Mouse (Mus musculus): ENCODE measurements around the gene Gjc3.
"Not testable (repeated sequence)": the region's sequence is repeated elsewhere in the genome, so short reads cannot be mapped to it uniquely, and the experiment has no call there.

Gene Gjc3

GRCm38 (mm10) chr5:137962945-137963344 lies at the start of gene Gjc3:
Gene Gjc3, minus strand, starts transcription at chr5:137963098.
- DNase-seq (ENCODE audit: low spot score in 2 of 2), result no peak

DNA sequence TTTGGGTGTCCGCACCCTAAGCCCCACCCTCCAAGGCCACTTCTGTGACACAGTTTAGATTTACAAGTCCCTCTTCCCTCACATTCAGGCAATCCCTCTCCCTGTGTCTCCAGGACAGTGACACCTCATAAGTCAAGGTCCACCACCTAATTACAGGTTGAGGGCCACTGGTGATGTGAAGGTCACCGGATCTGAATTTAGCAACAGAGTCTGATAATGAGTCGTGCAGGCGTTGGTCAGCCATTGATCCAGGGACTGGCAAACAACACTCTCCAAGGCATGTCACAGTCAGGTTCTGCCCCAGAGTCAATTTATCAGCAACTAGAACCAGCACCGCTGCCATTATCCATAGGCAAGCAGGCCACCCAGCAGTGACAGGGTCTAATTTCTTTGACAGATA lies 49.5 kb upstream of the Gjc3 start:
- no peak for DNase-seq (ENCODE audit: low spot score in 2 of 2)

GRCm38 (mm10) chr5:138009437-138009836 lies 46.5 kb upstream of the Gjc3 start:
- DNase-seq (ENCODE audit: low spot score in 2 of 2), result no peak

GRCm38 (mm10) chr5:137986351-137986750 lies 23.5 kb upstream of the Gjc3 start:
- DNase-seq (ENCODE audit: low spot score in 2 of 2), result no peak

GRCm38 (mm10) chr5:137981300-137981699 lies 18.4 kb upstream of the Gjc3 start, which contains the start of gene Azgp1:
Gene Azgp1, plus strand, starts transcription at chr5:137981520.
- no peak for DNase-seq (ENCODE audit: low spot score in 2 of 2)

DNA sequence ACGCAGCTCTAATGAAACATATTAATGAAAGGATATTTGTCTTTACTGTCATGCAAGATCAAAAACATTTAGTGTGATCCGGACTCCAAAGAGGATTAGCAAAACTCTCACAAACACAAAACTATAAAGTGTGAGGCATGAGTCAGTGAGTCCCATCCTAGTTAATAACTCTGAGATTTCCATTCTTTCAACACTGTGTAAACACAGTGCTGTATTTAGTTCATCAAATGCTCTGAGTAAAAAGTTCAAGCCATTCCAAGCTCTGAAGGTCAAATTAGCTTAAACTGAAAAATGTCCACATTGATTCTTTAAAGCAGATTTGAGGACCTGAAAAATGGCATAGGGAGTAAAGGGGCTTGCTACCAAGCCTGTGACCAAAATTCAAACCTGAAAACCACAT lies 16.2 kb upstream of the Gjc3 start:
- no peak for DNase-seq (ENCODE audit: low spot score in 2 of 2)

GRCm38 (mm10) chr5:137977291-137977690 lies 14.4 kb upstream of the Gjc3 start:
- no peak for DNase-seq (ENCODE audit: low spot score in 2 of 2)

DNA sequence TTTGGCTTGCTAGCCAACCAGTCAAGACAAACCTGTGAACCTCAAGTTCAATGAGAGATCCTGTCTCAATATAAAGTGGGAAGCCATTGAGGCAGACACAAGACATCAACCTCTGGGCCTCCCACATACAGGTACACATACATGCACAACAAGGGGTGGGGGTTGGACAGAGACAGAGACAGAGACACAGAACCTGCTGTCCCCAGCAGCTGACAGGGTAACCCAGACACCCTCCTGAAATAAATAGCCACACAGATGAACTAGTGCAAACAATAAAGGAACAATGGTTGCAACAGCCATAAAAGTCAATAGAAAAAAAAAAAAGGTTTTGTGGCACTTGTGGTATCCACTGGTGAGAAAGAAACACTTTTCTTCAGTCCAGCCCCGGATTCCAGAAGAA lies 12.5 kb upstream of the Gjc3 start:
- no peak for DNase-seq (ENCODE audit: low spot score in 2 of 2)

DNA sequence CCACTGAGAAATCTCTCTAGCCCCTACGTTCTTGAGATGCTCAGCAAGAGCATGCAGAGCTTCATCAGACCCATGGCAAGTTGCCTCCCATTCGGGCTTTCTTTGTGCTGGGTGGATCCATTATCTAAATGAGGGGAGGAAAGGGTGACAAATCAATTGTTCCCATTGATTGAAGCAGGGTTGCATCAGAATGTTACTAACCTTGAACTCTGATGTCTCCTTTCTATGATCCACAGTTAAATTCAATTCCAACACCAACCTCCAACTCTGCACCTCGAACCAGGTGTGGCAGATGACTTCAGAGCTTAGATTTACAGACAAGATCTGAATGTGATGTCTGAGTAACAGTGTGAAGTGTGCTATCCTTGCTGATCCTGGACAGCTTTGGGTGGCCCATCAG lies 11.8 kb upstream of the Gjc3 start:
- no peak for DNase-seq (ENCODE audit: low spot score in 2 of 2)

DNA sequence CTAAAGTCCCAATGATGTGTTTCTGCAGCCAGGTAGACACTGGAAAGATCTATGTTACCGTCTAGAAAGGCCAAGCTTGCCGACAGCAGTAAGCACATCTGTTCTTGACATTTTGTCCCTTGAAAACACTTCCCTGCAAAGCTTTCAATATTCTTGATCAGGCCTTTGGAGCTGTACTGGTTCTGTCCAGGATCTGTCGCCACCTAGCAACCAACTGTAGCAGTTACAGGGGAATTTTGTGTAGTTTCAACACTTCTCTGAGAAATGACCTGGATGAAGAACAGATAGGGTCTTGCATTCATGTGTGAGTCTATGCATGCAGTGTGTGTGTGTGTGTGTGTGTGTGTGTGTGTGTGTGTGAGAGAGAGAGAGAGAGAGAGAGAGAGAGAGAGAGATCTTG lies 10.8 kb upstream of the Gjc3 start:
- peak in 1 of 2 experiments; percentile 4 for DNase-seq (ENCODE audit: low spot score in 2 of 2)

DNA sequence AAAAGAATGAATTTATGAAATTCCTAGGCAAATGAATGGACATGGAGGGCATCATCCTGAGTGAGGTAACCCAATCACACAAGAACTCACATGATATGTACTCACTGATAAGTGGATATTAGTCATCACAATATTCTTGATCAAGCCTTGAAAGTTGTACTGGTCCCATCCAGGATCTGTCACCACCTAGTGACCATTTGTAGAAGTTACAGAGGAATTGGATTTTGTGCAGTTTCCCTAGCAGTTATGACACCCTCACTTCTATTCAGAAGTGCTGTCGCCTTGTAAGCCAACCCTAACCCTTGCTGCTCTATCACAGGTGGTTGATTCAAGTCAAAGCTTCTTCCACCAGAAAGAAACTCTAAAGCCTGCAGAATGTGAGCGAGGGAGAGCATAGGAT lies 10.3 kb upstream of the Gjc3 start:
- DNase-seq (ENCODE audit: low spot score in 2 of 2), result no peak

GRCm38 (mm10) chr5:137966492-137966891 lies 3.6 kb upstream of the Gjc3 start:
- DNase-seq (ENCODE audit: low spot score in 2 of 2), result no peak

DNA sequence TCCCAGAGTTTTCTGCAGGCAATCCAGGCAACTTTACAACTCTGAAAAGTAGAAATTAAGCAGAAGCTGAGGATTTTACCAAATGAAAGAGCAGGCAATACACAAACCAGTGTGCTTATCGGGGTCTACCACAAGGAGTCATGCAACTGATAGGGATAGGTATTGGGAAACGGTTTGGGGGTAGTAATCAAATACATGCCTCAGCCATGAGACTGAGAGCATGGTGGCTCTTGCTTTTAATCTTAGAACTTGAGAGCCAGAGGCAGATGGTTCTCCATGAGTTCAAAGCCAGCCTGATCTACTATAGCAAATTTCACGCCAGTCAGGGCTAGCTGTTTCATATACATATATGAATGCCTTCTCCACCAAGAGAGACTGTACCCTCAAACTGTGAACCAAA lies 6.5 kb downstream of the Gjc3 start:
- DNase-seq (ENCODE audit: low spot score in 2 of 2), result no peak

GRCm38 (mm10) chr5:137951218-137951617 lies 11.7 kb downstream of the Gjc3 start:
- DNase-seq (ENCODE audit: low spot score in 2 of 2), result peak in 1 of 2 experiments; percentile 5

DNA sequence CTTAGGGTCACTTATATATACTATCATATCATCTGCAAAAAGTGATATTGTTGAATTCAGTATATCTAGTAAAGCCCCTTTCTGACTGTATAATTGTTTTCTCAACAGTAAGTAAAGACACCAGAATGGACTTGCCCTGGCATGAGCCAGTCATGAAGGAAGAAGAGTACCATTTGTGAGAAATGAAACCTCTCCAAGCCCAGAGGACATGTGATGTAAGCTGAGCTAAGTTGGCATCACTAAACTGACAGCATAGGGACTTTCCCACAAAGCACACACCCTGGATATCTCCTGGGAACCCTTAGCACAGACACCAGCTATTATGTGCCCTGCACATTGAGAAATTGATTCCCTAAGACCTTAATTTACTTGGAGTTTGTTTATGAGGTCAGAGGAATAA lies 15.6 kb downstream of the Gjc3 start:
- no peak for DNase-seq (ENCODE audit: low spot score in 2 of 2)

GRCm38 (mm10) chr5:137943133-137943532 lies 19.8 kb downstream of the Gjc3 start:
- DNase-seq (ENCODE audit: low spot score in 2 of 2), result no peak

DNA sequence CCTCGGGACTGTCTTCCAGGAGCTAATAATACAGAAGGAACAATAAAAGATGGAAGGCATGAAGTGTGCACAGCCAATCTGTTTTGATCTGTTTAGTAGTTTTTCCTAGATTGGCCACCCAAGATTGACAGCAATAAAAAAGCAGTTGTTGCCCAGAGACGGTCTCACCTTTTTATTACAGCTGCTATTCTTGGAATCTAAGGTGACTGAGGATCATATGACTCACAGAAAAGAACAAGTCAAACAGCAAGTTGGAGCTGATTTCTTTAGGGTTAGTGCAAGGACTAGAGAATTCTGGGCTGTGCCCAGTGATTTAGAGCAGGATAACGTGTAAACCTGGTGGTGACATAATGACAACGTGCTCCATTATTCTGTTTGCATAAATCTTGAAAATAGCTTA lies 21.9 kb downstream of the Gjc3 start:
- DNase-seq (ENCODE audit: low spot score in 2 of 2), result no peak

- DNase-seq (ENCODE audit: low spot score in 2 of 2), result no peak
These were observed 25.7 kb downstream of the Gjc3 start for GRCm38 (mm10) chr5:137937238-137937637.

DNA sequence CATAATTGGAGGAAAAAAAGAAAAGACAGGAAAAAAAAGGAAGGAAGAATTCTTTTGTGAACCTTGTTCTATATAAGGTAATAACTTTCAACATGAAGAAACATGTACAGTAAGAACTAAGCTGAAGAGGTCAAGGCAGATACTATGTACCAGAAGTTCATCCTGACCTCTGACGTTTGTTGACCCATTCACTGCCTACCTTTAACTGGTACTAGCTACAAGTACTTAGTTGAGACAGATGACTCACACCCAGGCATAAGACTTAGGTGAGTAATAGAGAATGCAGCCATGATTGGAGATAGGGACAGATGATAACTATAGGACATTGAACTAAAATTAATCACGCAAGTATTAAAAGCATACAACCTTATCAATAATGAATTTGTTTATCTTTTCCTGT lies 26.4 kb downstream of the Gjc3 start:
- DNase-seq (ENCODE audit: low spot score in 2 of 2), result no peak

GRCm38 (mm10) chr5:137933934-137934333 lies 29.0 kb downstream of the Gjc3 start:
- not testable (repeated sequence) for DNase-seq (ENCODE audit: low spot score in 2 of 2)

DNA sequence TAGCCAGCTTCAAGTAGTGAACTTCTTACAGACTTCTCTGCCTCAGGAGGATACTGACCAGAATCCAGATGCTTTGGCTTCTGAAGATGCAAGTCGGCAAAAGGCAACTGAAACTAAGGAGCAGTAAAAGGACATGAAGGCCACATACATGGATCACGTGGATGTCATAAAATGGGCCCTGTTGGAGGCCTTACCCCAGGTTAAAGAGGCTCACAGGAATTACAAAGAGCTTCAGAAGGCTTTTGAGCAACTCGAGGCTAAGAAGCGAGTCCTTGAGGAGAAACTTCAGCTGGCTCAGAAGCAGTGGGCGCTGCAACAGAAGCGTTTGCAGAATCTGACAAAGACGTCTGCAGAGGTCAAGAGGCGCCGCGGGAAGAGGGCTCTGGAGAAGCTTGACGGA lies 34.5 kb downstream of the Gjc3 start:
- no peak for DNase-seq (ENCODE audit: low spot score in 2 of 2)

GRCm38 (mm10) chr5:137922171-137922570 lies 40.7 kb downstream of the Gjc3 start:
- DNase-seq (ENCODE audit: low spot score in 2 of 2), result no peak

DNA sequence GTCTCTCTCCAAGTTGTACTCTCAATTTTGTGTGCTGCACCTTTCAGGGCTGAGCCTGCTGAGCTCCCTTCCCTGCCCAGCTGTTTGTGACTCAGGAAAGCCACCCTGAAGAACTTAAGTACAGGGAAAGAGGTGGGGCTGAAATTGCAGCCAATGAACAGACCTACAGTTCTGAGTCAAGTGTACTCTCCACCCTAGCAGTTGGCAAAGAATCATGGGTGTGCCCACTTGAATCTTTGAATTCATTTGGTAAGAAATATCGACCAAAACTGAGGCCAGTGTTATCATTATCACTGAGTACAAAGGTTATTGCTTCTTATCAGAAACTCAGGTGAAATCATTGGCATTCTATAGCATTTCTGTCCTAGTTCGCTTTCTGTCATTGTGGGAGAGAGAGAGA lies 41.4 kb downstream of the Gjc3 start, which contains the start of gene Cyp3a13:
Cyp3a13 (minus strand) TSS at position 88 of the 400 bp plus-strand sequence.
- DNase-seq (ENCODE audit: low spot score in 2 of 2), result no peak

- DNase-seq (ENCODE audit: low spot score in 2 of 2), result no peak
These were observed 47.3 kb downstream of the Gjc3 start for GRCm38 (mm10) chr5:137915550-137915949.

DNA sequence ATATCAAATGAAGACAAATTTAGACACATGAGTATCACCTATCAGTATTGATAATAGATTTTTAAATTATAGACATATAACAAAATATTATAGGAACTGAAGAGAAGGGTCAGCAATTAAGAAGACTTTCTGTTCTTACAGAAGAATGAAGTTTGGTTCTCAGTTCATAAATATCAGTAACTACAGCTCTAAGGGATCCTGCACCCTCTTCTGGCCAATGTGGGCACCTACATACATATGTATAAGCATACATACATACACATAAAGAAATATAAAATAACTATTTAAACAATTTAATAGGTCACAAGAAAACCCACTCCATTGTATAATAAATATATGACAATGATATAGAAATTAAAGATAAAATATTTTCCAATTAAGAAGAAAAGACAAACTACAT lies 48.4 kb downstream of the Gjc3 start:
- DNase-seq (ENCODE audit: low spot score in 2 of 2), result no peak

All from frontal cortex, postnatal 25 days (tissue).